Mouse (Mus musculus) cerebellum, postnatal 10 days (tissue): ENCODE measurements around the gene Ccnt2.

Source experiments
- DNase-seq, 2 experiments: peaks; one replicate each; pipeline ENCODE4 v3.0.0; 2021; ENCODE audit warnings: mixed read lengths in 2 of 2

Gene Ccnt2

GRCm38 (mm10) chr1:127795087-127795769, 21.3 kb downstream of the Ccnt2 start:
- DNase-seq: no peak

GRCm38 (mm10) chr1:127796341-127796740, 22.4 kb downstream of the Ccnt2 start:
- no peak for DNase-seq

DNA sequence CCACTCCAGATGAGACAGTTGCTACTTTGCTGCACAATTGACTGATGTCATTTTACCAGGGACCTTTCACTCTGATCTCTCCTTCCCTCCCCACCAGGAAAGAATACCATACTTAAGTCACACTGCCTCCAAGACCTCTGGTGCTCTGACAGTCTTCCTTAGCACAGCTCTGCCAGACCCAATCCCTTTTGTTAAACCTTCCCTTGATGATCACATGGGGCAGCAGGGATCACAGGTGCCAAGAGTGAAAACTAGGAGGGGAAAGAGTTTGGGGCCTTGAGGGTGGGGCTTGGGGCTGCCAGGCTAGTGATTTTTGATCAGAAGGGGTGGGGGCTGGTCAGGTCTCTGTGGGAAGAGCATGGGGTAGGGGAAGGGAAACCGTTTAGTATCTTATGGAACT, 22.8 kb downstream of the Ccnt2 start:
- no peak for DNase-seq

DNA sequence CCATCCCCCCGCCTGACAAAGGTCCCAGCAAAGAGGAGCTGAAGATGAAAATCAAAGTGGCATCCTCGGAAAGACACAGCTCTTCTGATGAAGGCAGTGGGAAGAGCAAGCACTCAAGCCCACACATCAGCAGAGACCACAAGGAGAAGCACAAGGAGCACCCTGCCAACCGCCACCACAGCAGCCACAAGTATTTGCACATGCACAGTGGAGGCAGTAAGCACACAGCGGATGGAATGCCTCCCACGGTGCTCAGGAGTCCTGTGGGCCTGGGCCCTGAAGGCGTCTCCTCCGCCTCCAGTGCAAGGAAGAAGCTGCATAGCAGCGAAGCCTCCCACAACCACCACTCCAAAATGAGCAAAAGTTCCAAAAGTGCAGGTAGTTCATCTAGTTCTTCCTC, 29.0 kb downstream of the Ccnt2 start:
- no peak for DNase-seq

DNA sequence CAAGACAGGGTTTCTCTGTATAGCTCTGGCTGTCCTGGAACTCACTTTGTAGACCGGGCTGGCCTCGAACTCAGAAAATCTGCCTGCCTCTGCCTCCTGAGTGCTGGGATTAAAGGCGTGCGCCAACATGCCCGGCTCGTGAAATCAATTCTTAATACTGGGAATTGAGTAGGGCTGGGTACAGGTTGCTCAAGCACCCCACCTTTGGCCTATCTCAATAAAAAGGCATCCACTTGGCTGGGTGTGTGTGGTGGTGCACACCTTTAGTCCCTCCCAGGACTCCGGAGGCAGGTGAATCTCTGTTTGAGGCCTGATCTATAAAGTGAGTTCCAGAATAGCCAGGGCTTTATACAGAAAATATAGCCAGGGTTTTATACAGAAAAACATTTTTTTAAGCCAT, 34.7 kb downstream of the Ccnt2 start:
- DNase-seq: no peak

DNA sequence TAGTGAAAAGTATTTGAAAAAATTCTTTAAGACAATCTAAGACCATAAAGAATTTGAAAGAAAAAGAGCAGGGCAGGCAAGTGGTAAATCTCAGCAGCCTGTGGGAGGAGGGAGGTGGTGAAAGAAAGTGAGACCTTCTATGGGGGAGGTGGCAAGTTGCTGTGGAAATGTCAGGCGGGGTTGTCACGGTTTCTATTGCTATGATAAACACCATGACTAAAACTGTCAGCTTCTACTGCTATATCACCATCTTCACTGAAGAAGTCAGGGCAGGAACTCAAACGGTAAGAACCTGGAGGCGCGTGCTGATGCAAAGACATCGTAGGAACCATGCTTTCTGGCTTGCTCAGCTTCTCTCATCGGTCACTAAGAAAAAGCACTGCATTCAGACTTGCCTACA, 39.0 kb downstream of the Ccnt2 start:
- DNase-seq: no peak

GRCm38 (mm10) chr1:127816381-127816780, 42.4 kb downstream of the Ccnt2 start:
- DNase-seq: no peak

DNA sequence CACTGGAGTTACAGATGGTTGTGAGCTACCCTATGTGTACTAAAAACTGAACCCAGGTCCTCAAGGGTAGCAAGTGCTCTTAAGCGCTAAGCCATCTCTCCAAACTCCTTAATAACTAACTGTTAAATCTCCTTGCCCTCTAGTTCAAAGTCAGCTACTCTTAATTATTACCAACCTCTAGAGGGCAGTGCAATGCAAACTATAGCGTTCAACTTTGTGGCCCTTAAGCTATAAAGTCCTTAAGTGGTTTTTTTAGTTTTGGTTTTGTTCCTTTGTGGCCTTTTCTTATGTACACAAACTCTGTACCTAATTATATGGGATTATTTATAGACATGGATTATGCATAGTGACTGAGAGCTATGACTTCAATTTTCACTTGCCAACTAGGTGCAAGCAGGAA, 53.4 kb downstream of the Ccnt2 start:
- peak; percentile 33 to 59 for DNase-seq

- no peak for DNase-seq
Observed at GRCm38 (mm10) chr1:127830215-127830921, 56.4 kb downstream of the Ccnt2 start.

- peak; percentile 12 to 23 for DNase-seq
Observed at GRCm38 (mm10) chr1:127833714-127834113, 59.8 kb downstream of the Ccnt2 start.

GRCm38 (mm10) chr1:127834202-127834601, 60.2 kb downstream of the Ccnt2 start:
- no peak for DNase-seq

- DNase-seq: no peak
Observed at GRCm38 (mm10) chr1:127836619-127837018, 62.7 kb downstream of the Ccnt2 start.

- no peak for DNase-seq
Observed at GRCm38 (mm10) chr1:127838602-127839001, 64.6 kb downstream of the Ccnt2 start.

DNA sequence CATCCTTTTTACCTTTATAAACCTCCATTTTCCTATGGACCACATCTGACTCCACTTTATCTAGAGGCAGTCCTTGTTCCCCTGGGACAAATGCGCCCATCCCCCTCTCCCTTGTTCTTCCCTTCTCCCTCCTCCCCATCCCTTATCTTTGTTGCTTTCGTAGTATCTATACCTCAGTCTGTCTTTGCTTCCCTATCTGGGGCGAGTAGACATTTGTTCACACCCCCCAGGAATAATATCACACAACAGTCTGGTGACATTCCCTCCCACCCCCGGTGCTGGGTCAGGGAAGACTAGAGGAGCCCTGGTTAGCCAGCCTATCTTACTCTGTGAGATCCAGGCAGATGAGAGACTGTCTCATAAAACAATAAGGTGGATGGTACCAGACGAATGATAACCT, 71.5 kb downstream of the Ccnt2 start:
- no peak for DNase-seq

DNA sequence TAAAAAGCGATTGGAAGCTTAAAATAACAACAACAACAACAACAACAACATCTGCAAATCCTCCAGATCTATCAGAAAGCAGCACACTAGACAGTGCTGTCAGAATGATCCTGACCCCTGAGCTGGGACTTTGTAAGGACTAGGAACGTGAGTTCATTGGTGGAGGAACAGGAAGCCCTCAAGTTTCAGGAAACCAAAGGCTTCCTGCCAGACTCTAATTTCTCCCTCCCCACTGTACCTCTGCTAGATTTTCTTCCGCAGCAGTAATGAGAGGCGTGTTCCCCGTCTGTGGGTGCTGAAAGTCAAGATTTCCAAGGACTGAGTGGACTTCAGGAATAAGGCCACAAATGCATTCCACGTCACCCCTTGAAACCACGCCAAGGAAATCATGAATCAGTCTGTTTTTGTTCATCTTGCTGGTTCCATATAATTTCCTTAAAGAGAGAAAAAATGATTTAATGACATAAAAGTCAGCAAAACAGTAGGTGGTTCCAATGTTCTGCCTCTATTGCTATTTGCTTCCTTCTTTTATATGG, 76.2 kb downstream of the Ccnt2 start:
- DNase-seq: no peak

DNA sequence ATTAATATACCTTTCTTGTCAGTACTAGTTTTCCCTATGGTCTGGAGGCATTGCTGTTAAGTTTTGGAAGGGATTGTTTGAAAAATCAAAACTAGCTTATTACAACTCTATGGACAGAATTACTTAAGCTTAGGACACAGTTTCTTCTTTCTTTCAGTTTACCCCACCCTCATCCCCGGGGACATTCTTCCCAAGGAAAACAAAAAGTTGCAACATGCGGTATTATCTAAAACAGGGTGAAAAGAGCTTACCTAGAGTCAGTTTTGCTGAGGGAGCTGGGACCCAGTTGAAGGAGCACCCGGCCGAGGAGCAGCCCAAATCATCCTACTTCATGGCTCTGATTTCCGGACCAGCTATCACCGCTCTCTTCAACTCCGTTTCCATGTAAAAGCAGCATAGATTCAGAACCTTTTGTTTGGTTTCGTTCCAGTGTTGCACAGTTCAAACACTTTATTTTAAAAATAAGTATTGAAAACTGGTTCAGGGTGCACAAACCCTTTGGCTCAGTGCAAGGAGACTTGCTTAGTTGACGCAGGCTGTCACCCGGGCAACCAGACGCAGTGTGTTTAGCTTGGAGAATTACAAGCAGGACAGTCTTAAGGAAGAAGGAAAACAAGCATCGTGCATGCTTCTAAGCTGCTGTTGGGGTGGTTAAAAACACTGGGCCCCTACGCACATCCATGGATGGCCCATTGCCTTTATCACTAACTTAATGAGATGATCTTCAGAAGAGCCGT, 80.7 kb downstream of the Ccnt2 start, which contains the start of gene Map3k19:
TSS of gene Map3k19 (minus strand) at position 546 of the 737 bp plus-strand sequence.
- DNase-seq: peak; percentile 8 to 15
